Mouse (Mus musculus) neural tube, embryonic 10.5 days (tissue): ENCODE measurements around the gene Myocd.

ENCODE experiments used
- DNase-seq: peaks from one replicate; pipeline ENCODE4 v3.0.0-alpha.2; 2017; ENCODE audit warnings: low spot score; ENCODE audit errors: extremely low spot score

Myocd gene

GRCm38 (mm10) chr11:65269851-65270473, at the start of gene Myocd:
Gene Myocd (minus strand): TSS chr11:65269989.
- DNase-seq = peak; percentile 74

DNA sequence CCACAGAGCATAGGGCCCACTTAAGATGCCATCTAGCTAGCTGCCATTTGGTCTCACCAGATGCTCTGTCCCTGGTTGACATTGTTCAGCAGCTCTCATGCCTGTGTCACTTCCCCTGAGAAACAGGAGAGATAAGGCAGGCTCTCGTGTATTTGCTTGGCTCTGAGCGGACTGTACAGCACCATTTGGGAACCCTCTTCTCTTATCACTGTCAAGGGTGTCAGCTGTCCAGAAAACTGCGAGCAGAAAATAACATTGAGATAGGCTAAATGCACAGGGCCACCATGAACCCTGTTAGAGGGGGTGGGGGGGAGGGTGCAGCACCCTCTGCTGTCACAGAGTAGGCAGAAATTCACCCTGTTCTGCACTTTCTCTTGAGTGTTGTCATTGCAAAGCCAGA, 34.0 kb upstream of the Myocd start:
- no peak for DNase-seq

GRCm38 (mm10) chr11:65294128-65294833, 24.5 kb upstream of the Myocd start:
- DNase-seq = no peak

GRCm38 (mm10) chr11:65292994-65293393, 23.2 kb upstream of the Myocd start:
- DNase-seq = no peak

- DNase-seq = no peak
These were observed 17.9 kb upstream of the Myocd start for GRCm38 (mm10) chr11:65287706-65288105.

DNA sequence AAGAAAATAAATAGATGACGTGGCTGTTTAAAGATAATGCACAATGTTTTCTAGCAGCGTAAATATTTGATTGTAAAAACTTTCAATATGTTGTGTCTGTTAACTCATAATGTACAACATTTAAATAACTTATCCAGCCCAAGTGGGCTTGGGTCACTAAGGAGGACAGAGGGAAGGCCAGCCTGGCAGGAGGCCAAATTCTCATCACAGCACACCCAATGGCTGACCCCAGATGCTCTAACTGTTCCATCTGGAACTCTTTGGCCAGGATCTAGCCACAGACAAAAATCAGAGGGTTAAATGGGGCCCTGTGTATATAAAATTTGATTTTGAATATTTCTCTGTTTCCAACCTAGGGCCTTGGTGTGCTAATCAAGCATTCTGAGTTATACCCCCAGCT, 16.4 kb upstream of the Myocd start:
- DNase-seq = no peak

DNA sequence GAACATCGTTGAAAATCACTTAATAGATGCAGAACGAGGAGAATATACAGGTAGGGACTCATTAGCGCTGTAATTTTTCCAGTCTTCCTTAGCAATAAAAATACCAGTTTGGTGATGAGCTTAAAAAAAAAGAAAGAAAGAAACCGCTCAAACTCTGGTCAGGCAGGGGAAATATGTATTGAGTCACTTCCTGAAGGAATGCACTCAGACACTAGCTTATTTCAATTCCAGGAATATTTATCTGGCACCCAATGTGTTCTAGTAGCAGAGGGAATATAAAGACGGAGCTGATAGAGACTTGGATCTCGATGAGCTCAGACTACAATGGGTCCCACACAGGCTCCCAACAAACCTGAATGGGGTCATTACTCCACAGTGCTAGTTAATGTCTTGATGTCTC, 5.7 kb upstream of the Myocd start:
- DNase-seq = no peak

- DNase-seq = no peak
These were observed 1.2 kb upstream of the Myocd start for GRCm38 (mm10) chr11:65271000-65271399.

DNA sequence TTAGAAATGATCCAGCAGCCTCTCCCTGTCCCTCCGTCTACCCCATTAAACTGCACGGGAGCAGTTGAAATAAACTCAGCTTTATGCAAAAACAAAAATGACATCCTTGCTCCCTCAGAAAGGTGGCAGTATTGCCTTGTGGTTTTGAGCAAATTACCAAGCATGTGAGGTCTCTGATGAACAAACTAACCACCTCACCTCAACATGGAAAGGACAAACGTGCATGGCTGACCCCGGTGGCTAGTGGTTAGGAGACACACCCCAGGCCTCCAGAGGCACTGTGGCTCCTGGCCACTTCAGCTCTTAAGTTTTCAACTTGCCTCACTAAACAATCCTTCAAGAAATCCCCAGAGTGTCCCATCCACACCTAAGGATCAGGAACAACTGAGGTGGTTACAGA, 1.5 kb downstream of the Myocd start:
- DNase-seq = no peak

DNA sequence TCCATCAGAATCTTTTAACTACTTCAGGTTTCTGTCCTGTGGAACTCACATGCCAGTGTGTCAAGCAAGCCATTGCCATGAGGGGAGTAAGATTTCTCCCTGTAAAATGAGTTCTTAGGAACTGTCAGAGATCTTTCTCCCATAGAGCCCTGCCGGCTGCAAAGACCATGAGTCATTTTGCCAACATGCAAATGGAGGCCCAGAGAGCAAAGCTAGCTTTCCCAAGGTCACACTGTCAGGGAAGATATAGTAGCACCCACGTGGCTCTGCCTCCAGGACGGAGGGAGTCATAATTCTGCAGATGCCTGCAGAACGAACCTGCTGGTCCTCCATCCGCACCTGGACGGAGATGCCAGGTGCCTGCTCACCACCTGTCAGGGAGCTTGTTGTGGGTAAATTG, 6.3 kb downstream of the Myocd start:
- no peak for DNase-seq

DNA sequence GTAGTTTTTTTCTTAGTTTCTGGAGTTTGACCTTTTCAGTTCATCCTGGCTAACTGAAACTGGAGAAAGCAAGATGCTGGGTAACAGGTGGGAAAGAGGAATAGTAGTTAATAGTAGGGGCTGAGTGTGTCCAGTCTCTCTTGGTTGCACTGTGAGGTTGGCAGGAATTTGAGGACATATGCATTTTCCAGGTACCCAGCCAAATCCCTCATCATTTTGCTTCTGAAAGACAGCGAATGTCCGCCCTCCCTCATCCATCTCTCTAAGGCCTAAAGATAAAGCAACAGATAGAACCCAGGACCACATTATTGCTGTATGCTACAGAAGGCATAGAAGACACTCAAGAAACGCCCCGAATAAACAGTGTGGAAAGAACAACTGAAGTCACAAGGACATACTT, 10.8 kb downstream of the Myocd start:
- DNase-seq = no peak

DNA sequence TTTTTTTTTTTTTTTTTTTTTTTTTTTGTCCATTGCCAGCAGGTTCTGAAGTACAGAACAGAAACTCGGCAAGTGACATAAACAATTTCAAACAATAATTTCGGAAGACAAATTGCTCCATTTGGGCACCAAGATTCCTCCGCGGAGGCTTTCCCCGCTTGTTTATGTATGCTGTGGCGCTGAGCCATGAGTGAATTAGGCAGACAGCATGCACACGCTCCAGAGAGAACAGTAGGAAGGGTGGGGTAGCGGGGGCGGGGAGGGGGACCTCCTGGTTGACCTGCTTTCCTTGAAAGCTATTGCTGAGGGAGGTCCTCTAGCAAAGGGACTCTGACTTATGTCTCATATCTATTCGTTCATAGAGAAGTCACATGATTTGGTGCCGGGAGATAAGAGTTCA, 13.6 kb downstream of the Myocd start:
- DNase-seq = no peak

- DNase-seq = no peak
These were observed 14.2 kb downstream of the Myocd start for GRCm38 (mm10) chr11:65255564-65255963.

DNA sequence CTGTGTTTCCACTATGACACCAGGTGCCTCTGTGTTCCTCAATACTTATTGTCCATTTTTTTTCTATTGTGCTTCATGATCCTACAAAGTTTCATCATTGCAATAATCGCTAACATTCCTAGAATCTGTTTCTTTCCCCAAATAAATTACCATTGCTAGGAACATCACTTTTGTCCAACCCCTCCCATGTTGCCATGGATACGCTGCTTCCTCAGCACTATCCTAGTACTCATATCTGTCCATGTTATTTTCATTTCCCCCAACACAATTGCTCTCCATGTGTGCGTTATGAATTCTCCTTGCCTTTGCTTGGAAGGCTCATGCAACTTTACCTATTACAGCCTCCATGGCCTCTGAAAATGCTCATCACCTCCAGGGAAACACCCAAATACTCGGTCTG, 19.4 kb downstream of the Myocd start:
- DNase-seq = no peak

DNA sequence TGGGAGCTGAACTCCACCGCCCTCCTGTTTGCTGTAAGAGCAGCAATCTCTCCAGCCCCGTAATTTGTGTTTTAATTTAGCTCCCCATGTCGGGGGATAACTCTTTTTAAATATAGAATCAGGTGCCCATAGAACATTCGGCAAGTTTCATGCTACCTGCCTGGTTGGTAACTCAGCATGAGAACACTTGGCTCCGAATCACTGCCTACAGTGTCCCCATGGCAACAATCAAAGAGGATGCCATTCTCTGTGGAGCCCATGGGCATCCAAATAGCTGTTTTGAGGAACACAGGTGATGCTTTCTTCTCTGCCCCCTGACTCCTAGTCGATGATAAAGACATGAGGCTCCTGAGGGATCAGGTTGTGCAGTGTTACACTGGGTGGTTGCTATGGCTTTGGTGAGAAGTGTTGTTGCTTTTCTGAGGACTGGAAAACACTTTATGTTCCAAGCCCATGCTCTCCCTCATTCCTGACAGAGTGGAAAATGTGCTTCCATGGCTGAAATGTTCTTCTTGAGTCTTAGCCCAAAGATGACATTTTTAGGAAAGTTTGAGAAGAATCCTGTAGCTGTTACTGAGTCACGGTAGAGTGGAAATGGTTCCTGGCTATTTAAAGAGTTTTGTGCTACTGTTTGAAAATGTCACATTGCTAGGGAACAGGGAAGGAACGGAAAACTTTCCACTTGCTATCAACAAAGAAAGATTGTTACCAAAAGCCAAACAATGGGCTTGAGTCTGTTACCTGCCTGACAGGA, 23.3 kb downstream of the Myocd start:
- DNase-seq = no peak

DNA sequence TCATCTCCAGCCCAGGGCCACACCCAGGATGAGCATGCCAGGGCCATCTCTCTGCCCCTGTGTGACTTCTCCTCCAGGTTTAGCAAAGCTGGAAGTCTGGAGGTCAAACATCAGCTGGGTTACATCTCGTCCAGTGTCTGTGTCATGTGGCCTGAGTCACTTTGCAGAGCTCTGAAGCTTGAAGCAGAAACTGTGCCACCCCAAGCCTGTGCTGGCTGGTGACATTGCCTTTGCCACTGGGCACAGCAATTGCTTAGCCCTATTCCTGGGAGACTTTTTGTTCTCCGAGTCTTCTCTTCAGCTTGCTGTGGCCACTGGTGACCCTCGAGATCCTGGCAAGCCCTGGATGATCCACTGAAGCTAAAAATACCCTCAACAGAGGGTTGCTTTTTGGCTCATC, 26.2 kb downstream of the Myocd start:
- no peak for DNase-seq

GRCm38 (mm10) chr11:65240521-65240920, 29.3 kb downstream of the Myocd start:
- DNase-seq = no peak

DNA sequence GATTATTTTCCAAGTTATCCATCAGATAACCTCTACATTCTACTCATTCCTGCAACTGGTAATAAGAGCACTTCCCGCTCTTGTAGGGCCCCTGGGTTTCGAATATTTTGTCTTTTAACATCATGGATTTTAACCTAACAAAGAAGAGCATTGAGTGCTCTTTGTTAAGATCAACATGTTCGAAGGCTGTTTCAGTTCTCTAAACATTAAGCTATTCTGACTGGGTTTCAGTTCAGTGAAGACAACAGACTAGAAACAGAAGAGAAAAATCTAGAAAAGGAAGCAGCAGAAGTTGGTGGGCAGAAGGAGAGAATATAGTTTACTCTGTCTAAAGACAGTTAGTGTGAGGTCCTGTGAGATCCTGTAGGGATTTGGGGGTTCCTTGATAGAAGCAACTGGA, 31.9 kb downstream of the Myocd start:
- no peak for DNase-seq

- DNase-seq = no peak
These were observed 32.9 kb downstream of the Myocd start for GRCm38 (mm10) chr11:65236907-65237306.

- no peak for DNase-seq
These were observed 34.4 kb downstream of the Myocd start for GRCm38 (mm10) chr11:65235374-65235773.

GRCm38 (mm10) chr11:65231771-65232170, 38.0 kb downstream of the Myocd start:
- DNase-seq = no peak

DNA sequence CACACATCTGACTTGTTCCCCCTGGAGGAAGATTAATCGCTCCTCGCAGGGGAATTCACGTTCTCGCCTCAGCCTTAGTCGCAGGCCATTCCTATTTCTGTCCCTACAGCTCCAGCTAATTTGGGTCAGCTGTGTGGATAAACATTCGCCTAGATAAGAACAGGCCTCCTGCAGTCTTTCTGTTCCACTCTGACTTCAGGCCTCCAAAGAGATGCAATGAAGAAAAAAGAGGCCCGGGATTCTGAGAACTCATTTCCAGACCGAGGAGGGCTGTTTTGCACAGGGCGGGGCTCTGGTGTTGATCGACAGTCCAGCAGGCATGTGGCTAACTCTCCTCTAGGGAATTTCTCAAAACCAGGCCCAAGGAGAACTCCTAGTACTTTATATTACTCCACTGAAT, 43.0 kb downstream of the Myocd start:
- DNase-seq = no peak
